Mouse (Mus musculus): ENCODE results near the gene Cst9.

- TF ChIP-seq TAL1 (IDR thresholded peaks at IDR 0.05; ENCODE audit: low read length): no peak
- TF ChIP-seq USF1 (IDR thresholded peaks at IDR 0.05; ENCODE audit: low read depth, low read length): no peak
- no peak for TF ChIP-seq ZNF384 (IDR thresholded peaks at IDR 0.05; ENCODE audit: low read depth, low read length)
- TF ChIP-seq HCFC1 (IDR thresholded peaks at IDR 0.05; ENCODE audit: low read depth, low read length): no peak
- TF ChIP-seq POLR2AphosphoS2 (IDR thresholded peaks at IDR 0.05; ENCODE audit: low read length): no peak
- no peak for TF ChIP-seq NRF1 (IDR thresholded peaks at IDR 0.05; ENCODE audit: insufficient read depth, low read depth, low read length, poor library complexity, severe bottlenecking)
- TF ChIP-seq CTCF (IDR thresholded peaks at IDR 0.05 in 2 of 3, conservative IDR thresholded peaks at IDR 0.05 in 1 of 3; ENCODE audit: control insufficient read depth in 1 of 3, insufficient read depth in 1 of 3, low read depth in 2 of 3, low read length in 3 of 3, poor library complexity in 1 of 3, severe bottlenecking in 1 of 3): no peak
- no peak for TF ChIP-seq MYB (IDR thresholded peaks at IDR 0.05; ENCODE audit: low read depth, low read length)
Observed at GRCm38 (mm10) chr2:148801491-148801921, 33.4 kb upstream of the Cst9 start.
